Mouse (Mus musculus) ES-E14 (cell line): Measurements from ENCODE around the gene Ociad1. TPM values are rescaled to one million over a fixed set of nuclear protein-coding genes. Genes with fewer than 3 reads are reported as not detected.

Source experiments
- DNase-seq: peaks from one replicate; pipeline ENCODE4 v3.0.0-alpha.2; 2013; ENCODE audit warnings: low read depth, low spot score
- H3K27ac ChIP-seq: 2 replicates; pipeline ENCODE4 v1.5.1; 2012; ENCODE audit warnings: low read depth, mild to moderate bottlenecking, low read length, moderate library complexity, mixed read lengths; ENCODE audit not compliant: poor library complexity, insufficient read depth, severe bottlenecking
- H3K36me3 ChIP-seq: 2 replicates; pipeline ENCODE4 v1.6.1; 2012; ENCODE audit warnings: mild to moderate bottlenecking, low read length, moderate library complexity, mixed read lengths; ENCODE audit not compliant: control insufficient read depth, poor library complexity, insufficient read depth, severe bottlenecking
- H3K4me1 ChIP-seq, 2 experiments: fragments of 150-350 bp in 1 of 2; sonication (generic) in 1 of 2; 2 replicates each; pipeline ENCODE4 v1.6.1; 2012; ENCODE audit warnings: low read length in 2 of 2, mild to moderate bottlenecking in 1 of 2, mixed read lengths in 1 of 2; ENCODE audit not compliant: control insufficient read depth in 2 of 2, insufficient read depth in 2 of 2, poor library complexity in 1 of 2
- H3K4me3 ChIP-seq, 2 experiments: fragments of 150-350 bp in 1 of 2; sonication (generic) in 1 of 2; 2 replicates each; pipeline ENCODE4 v1.5.1; 2012; ENCODE audit warnings: low read length in 2 of 2, low read depth in 1 of 2, mild to moderate bottlenecking in 1 of 2, mixed read lengths in 1 of 2; ENCODE audit not compliant: insufficient read depth in 1 of 2, poor library complexity in 1 of 2, severe bottlenecking in 1 of 2
- H3K9ac ChIP-seq: 2 replicates; pipeline ENCODE4 v1.6.1; 2012; ENCODE audit warnings: low read depth, mild to moderate bottlenecking, low read length, mixed read lengths; ENCODE audit not compliant: poor library complexity, insufficient read depth, severe bottlenecking
- H3K9me3 ChIP-seq: fragments of 150-350 bp; sonication (generic); 2 replicates; pipeline ENCODE4 v1.6.1; 2012; ENCODE audit warnings: low read depth, mild to moderate bottlenecking, low read length; ENCODE audit not compliant: control insufficient read depth, insufficient read depth
- CHD2 ChIP-seq: IDR thresholded peaks from 2 replicates; pipeline ENCODE4 v1.6.1; 2014; ENCODE audit warnings: mild to moderate bottlenecking, low read depth, low read length, inconsistent platforms
- HCFC1 ChIP-seq: IDR thresholded peaks from 2 replicates; pipeline ENCODE4 v1.6.1; 2012; ENCODE audit warnings: low read length, inconsistent platforms, borderline replicate concordance; ENCODE audit not compliant: insufficient read depth
- MAFK ChIP-seq: IDR thresholded peaks from 2 replicates; pipeline ENCODE4 v1.6.1; 2014; ENCODE audit warnings: mild to moderate bottlenecking, low read depth, low read length, inconsistent platforms; ENCODE audit not compliant: insufficient read depth
- ZC3H11A ChIP-seq: IDR thresholded peaks from 2 replicates; pipeline ENCODE4 v1.6.1; 2012; ENCODE audit warnings: low read depth, mild to moderate bottlenecking, inconsistent platforms, low read length, borderline replicate concordance
- ZNF384 ChIP-seq: IDR thresholded peaks from 2 replicates; pipeline ENCODE4 v1.6.1; 2012; ENCODE audit warnings: low read depth, low read length, inconsistent platforms
- in situ Hi-C, 2 experiments: fragments of 600-800 bp; cut with MboI; formaldehyde crosslinking; loops; one replicate each; pipeline ENCODE4 v1.15.1; 2025; ENCODE audit warnings: low sequenced_read_pairs in 2 of 2, inconsistent platforms in 1 of 2; ENCODE audit not compliant: unreplicated experiment in 2 of 2
- total RNA-seq: library from RNA; depleted of rRNA; stranded (reverse); fragments of 300-350 nt; gene quantifications from 2 replicates; pipeline ENCODE4 v1.2.3, GENCODE M21; 2012

The Ociad1 gene
- total RNA-seq, 1 experiment: 123 TPM

DNA sequence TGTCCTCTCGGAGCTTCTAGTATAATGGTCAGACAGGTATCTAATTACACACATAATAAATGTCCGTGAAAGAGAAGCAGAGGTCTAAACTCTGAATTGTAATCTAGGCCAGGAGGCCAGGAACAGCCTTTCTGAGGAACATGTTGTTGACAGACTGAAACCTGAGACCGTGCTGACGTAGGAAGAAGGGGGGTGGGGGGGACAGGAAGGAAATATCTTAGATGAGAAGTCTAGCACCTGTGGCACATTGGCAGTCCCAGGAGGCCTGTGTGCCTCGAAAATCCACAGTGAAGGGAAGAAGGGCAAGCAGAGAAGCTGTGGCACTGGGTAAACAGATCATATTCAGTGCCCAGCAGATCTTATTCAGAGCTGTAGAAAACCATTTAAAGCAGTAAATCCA lies 27.1 kb upstream of the Ociad1 start:
- peaks cover 2 to 3% of the 10 kb centered on the region in 2 experiments; a peak in 2 of 4 replicates for H3K4me1 ChIP-seq
- H3K36me3 ChIP-seq: no peaks in the 10 kb centered on the region
- H3K27ac ChIP-seq: no peak overlapping the region
- DNase-seq: no peak
- no peak overlapping the region for H3K9ac ChIP-seq
- H3K4me3 ChIP-seq: no peak overlapping the region
- H3K9me3 ChIP-seq: no peaks in the 10 kb centered on the region
- no peak for TF ChIP-seq ZNF384
- no peak for TF ChIP-seq CHD2
- no peak for TF ChIP-seq ZC3H11A
- no peak for TF ChIP-seq MAFK
- no peak for TF ChIP-seq HCFC1
- in situ Hi-C loops: no loop called here

DNA sequence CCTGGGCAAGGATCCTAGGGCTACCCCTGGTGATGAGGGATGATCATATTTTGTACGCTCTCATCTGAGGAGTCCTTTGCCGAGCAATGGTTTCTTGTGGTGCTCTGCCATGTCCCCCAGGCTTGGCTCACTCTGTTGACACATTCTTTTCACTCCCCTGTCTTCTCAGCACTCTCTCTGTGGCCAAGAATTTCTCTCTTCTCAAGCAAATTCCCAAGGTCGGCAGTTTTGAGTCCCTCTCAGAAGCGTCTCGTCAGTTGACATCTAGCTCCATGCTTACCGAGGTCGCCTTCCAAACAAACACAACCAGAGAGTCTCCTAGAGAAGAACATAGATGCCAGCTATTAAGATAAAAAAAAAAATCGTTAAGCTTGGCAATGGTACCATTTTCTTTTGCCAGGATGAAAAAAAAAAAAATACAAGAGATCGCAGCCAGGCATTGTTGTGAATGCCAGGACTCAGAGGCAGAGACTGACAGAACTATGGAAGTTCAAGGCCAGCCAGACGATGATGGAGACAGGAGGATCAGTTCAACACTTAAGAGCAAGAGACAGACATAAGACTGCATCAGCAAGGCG lies 23.9 kb upstream of the Ociad1 start:
- Histone ChIP-seq H3K4me1 (peaks cover 2 to 7% of the 10 kb centered on the region in 2 experiments; a peak in 2 of 4 replicates), H3K36me3 (no peaks in the 10 kb centered on the region), H3K9ac (no peak overlapping the region), H3K9me3 (no peaks in the 10 kb centered on the region), H3K4me3 (no peak overlapping the region), H3K27ac (no peak overlapping the region)
- TF ChIP-seq MAFK (no peak), CHD2 (no peak), ZC3H11A (no peak), ZNF384 (no peak), HCFC1 (no peak)
- in situ Hi-C loops: no loop called here
- no peak for DNase-seq

DNA sequence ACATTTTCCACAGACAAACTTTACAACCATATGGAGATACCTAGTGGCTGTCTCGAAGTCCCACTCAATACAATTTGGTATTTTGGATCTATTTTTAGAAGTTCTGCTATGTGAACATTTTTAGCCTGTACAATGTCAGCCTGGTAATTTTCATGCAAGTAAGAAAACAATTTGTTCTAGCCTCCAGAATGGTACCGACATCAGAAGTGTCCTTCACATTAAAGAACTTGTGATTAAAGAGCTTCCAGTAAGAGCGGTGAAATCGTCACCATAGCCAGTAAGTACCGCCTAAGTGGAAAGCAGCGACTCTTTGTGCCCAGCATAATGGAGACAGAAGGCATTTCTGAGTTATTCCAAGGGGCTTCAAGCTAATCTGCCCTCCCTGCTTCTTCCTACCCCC lies 22.0 kb upstream of the Ociad1 start:
- H3K9me3 ChIP-seq: no peaks in the 10 kb centered on the region
- no peaks in the 10 kb centered on the region for H3K36me3 ChIP-seq
- no peak overlapping the region for H3K27ac ChIP-seq
- no peak for DNase-seq
- H3K4me1 ChIP-seq: peaks cover 2 to 4% of the 10 kb centered on the region in 2 experiments; a peak in 2 of 4 replicates
- in situ Hi-C loops: no loop called here
- no peak overlapping the region for H3K4me3 ChIP-seq
- no peak overlapping the region for H3K9ac ChIP-seq
- TF ChIP-seq HCFC1: no peak
- no peak for TF ChIP-seq CHD2
- no peak for TF ChIP-seq ZC3H11A
- no peak for TF ChIP-seq ZNF384
- no peak for TF ChIP-seq MAFK

DNA sequence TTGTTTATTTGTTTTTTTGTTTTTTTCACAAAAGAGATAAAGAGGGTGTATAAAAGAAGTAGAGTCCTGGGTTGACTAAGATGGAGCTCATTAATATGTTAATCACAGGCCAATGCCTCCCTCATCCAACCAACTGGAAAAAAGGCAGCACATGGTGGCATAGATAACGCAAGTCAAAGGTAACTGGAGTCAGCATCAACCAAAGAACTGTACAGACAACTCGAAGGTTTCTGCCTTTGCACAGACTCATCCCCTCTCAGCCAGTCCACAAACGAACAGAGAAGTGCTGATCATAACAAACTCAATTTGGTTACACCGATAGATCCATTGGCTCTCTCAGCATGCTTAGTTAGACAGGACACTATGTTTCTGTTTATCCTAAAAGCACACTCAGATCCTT lies 19.4 kb upstream of the Ociad1 start:
- Histone ChIP-seq H3K9me3 (no peaks in the 10 kb centered on the region), H3K27ac (no peak overlapping the region), H3K36me3 (no peaks in the 10 kb centered on the region), H3K9ac (no peak overlapping the region), H3K4me1 (peaks cover 2 to 4% of the 10 kb centered on the region in 2 experiments; a peak in 2 of 4 replicates), H3K4me3 (no peak overlapping the region)
- DNase-seq: no peak
- TF ChIP-seq ZC3H11A (no peak), CHD2 (no peak), HCFC1 (no peak), MAFK (no peak), ZNF384 (no peak)
- in situ Hi-C loops: no loop called here

DNA sequence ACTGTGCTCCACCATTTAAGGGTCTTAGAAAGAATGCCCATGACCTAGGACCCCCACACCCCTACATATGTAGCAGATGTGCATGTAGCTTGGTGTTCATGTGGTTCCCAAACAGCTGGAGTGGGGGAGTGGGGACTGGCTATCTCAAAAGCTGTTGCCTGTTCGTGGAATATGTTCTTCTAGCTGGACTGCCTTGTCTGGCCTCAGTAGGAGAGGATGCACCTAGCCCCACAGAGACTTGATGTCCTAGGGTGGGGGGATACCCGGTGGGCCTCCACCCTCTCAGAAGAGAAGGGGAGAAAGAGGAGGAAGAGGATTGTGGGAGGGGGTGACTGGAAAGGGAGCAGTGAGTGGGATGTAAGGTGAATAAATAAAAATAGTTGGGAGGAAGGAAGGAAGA lies 17.6 kb upstream of the Ociad1 start:
- no peak for DNase-seq
- peaks cover 0 to 4% of the 10 kb centered on the region in 2 experiments; a peak in 1 of 4 replicates for H3K4me1 ChIP-seq
- H3K9me3 ChIP-seq: no peaks in the 10 kb centered on the region
- TF ChIP-seq ZNF384: no peak
- no peak for TF ChIP-seq HCFC1
- no peak for TF ChIP-seq CHD2
- TF ChIP-seq MAFK: no peak
- no peak for TF ChIP-seq ZC3H11A
- no peak overlapping the region for H3K9ac ChIP-seq
- no peaks in the 10 kb centered on the region for H3K36me3 ChIP-seq
- H3K27ac ChIP-seq: no peak overlapping the region
- in situ Hi-C loops: no loop called here
- H3K4me3 ChIP-seq: no peak overlapping the region
